Mouse (Mus musculus) R1 (cell line): ENCODE measurements around the gene Olfr642.

ENCODE experiments used
- DNase-seq: peaks from one replicate; pipeline ENCODE4 v3.0.0-alpha.2; 2018; ENCODE audit warnings: low read depth, low spot score

The Olfr642 gene

DNA sequence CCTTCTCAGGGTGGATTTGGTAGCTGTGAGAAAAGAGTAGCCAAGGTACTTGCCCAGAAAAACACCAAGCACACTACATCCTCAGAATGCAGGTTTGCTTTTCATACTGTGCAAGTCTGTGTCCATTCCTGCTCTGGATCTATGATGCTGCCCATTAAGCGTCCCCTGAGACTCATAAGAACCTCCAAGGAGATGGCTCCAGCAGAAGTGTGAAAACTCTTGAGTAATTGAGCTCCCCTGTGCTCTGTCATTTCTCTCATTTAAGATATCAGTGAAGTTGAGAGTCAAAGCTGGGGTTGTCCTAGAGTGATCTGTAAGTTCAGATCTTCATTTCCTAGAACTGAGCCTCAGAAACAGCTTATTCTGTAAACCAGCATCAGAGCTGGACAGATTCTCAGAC, at the start of gene Olfr642:
Gene Olfr642 (minus strand): TSS at position 101 of the 400 bp plus-strand sequence.
- no peak for DNase-seq

DNA sequence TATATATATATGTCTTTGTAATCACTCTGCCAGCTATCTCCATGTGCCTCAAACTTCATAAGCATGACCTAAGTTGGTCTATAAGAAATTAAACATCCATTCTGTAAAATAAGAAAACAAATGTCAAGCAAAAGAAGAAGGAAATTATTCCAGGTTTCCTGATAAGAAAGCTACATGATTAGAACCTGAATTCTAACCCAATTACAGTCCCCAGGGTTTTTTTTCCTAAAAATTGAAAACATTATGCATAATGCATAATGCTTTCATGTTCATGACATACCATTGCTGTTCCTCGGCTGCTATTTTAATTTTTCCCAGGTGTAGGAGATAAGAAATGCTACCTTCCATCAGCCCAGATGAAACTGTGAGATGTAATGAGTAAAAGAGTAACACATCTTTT, 32.9 kb upstream of the Olfr642 start, which contains the start of gene Olfr645:
Gene Olfr645 (minus strand): TSS at position 101 of the 400 bp plus-strand sequence.
- no peak for DNase-seq

- no peak for DNase-seq
Observed at GRCm38 (mm10) chr7:104071769-104072168, 19.3 kb upstream of the Olfr642 start, which contains the start of gene Olfr644. Olfr644 (minus strand) TSS chr7:104071869.

- no peak for DNase-seq
Observed at GRCm38 (mm10) chr7:104061345-104061744, 8.9 kb upstream of the Olfr642 start, which contains the start of gene 4930516K23Rik. 4930516K23Rik (minus strand) TSS chr7:104061445.

- no peak for DNase-seq
Observed at GRCm38 (mm10) chr7:104059215-104059614, 6.7 kb upstream of the Olfr642 start.

DNA sequence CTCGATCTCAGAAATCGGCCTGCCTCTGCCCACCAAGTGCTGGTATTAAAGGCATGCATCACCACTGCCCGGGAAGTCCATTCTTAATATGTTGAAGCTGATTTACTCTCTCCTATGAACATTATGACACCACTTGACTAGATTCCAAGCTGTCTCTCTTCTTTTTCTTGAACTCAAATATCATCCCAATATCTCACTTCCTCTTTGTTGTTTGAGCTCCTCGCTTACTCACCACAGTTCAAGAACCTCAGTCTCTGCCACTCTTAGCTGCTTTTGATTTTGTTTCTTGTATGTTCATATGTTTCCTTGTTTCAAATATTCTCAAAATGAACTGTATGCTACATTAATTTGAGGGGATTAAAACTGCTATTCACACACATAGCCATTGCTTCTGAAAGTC, 1.7 kb downstream of the Olfr642 start:
- DNase-seq, result no peak

GRCm38 (mm10) chr7:104035145-104035544, 17.3 kb downstream of the Olfr642 start, which contains the start of gene Olfr641:
Olfr641 (plus strand) TSS chr7:104035445.
- no peak for DNase-seq

- no peak for DNase-seq
Observed at GRCm38 (mm10) chr7:104026978-104027377, 25.5 kb downstream of the Olfr642 start.

GRCm38 (mm10) chr7:104025473-104025872, 27.0 kb downstream of the Olfr642 start, which contains the start of gene Olfr640:
Olfr640 (minus strand) TSS chr7:104025573.
- DNase-seq, result no peak

- DNase-seq, result no peak
Observed at GRCm38 (mm10) chr7:104021651-104022050, 30.8 kb downstream of the Olfr642 start.

DNA sequence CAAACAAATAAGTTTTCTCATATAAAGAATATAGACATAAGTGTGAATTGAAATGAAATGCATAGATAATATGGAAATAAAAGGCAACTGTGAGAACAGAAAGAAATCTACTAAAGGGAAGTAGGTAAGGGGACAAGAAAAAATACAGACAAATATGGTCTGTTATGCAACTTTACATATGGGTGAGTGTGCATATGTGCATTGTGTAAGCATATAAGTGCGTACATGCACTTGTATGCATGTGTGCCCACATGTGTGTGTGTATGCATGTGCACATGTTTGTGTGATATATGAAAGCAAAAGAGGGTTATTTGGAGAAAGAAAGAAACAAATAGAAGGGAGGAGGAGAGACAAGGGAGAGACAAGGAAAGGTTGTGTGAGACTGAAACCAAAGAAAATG, 33.5 kb downstream of the Olfr642 start:
- DNase-seq, result no peak

DNA sequence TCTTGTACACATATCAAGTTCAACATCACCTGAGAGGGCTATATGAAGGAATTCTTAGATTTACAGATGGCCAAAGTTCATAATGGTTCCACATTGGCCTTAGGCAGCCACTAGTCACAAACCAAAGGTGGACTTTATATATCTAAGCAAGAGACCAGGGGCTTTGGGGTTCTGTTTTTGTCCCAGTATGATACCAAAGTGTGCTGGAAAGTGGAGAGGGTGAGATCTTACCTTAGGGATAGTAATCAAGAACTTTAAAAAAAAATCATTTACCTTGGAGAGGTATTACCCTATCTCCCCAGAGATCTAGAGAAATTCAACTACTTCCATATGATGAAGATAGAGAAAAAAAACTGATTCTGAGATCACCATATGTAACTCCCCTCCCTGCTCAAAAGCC, 35.3 kb downstream of the Olfr642 start, which contains the start of gene Olfr639:
Gene Olfr639 (minus strand): TSS at position 101 of the 400 bp plus-strand sequence.
- no peak for DNase-seq

- DNase-seq, result no peak
Observed at GRCm38 (mm10) chr7:103999124-103999523, 53.3 kb downstream of the Olfr642 start.

DNA sequence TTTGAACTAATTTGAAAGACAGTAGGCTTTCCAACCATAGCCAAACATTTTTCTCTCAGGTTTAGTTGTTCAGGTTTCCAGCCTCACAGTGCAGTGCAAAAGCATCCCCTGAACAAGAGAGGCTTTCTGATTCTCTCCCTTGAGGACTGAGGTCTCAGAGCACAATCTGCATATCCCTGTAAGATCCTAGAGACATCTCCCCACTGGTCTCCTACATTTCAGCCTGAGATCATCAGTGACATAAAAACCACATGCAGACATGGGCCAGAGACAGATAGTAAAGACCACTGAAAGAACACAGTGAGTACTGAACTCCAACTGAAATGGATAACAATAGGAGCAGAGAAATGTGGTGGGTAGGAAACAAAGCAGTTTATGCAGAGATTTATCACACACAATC, 54.0 kb downstream of the Olfr642 start, which contains the start of gene Olfr638:
Gene Olfr638 (plus strand): TSS at position 301 of the 400 bp plus-strand sequence.
- no peak for DNase-seq
